11 mouse cellular contexts compared by ENCODE assay signal in the genomic region with DNA sequence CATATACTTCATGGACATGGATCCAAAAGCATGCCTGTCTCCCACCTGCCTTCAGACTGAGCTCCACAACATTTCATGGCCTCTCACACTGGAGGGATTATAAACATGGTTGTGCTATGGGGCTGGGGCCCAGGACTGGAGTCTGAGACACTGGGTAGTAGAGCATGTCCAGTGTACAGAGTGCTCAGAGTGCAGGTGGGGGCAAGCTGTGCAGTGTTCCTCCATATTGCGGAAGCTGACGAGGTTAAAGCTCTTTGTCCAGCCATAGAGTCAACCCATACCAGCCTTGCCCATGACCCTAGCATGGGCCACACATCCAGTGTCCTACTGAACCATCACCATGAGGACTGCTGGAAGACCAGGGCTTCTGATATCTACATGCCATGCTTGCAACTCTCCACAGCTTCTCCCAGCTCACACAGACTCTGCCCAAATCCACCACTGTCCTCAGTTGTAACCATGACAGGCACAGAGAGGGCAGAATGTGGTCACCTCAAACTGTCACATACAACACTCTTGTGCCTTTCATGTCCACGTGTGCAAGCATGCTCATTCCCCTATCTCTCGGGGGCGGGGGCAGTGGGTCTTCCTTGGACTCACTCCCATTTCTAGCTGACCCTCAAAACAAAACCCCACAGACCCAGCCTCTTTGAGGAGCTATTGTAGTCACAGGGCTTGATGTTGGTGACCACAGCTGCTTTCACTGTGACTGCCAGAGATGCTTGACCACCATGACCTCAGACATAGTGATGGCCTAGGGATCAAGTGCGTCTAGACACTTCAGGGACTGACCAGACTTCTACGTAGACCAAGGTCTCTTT.
"Had no signal": no experiment of that assay in that cellular context is flagged by ENCODE, and none has a peak within 500 bp of the region (broad histone marks: within the 10 kb centered on the region; RNA-seq: fewer than 3 reads in every experiment).

No protein-coding gene starts in this region.

- H3K4me3 ChIP-seq: liver, embryonic 13.5 days had no signal

- H3K36me3 ChIP-seq: liver, embryonic 13.5 days had no signal

- H3K9me3 ChIP-seq: liver, embryonic 13.5 days had no signal

- DNase-seq: kidney, adult 9 months; kidney, postnatal 4 days; left cerebral cortex, postnatal 4 days; liver, embryonic 13.5 days; lung, adult 2 months; lung, postnatal 36 days; right cerebral cortex, postnatal 14 days; thymus, adult 2 months; thymus, postnatal 25 days had no signal

- H3K27ac ChIP-seq: liver, embryonic 13.5 days had no signal

- H3K4me2 ChIP-seq: liver, embryonic 13.5 days had no signal

- H3K4me1 ChIP-seq: liver, embryonic 13.5 days had no signal

- H3K27me3 ChIP-seq: liver, embryonic 13.5 days had no signal

- H3K9ac ChIP-seq: liver, embryonic 13.5 days had no signal

- ATAC-seq: intestine, postnatal 0 days; lung, postnatal 0 days had no signal
